Mouse (Mus musculus): ENCODE measurements around the gene Eci2.

DNA sequence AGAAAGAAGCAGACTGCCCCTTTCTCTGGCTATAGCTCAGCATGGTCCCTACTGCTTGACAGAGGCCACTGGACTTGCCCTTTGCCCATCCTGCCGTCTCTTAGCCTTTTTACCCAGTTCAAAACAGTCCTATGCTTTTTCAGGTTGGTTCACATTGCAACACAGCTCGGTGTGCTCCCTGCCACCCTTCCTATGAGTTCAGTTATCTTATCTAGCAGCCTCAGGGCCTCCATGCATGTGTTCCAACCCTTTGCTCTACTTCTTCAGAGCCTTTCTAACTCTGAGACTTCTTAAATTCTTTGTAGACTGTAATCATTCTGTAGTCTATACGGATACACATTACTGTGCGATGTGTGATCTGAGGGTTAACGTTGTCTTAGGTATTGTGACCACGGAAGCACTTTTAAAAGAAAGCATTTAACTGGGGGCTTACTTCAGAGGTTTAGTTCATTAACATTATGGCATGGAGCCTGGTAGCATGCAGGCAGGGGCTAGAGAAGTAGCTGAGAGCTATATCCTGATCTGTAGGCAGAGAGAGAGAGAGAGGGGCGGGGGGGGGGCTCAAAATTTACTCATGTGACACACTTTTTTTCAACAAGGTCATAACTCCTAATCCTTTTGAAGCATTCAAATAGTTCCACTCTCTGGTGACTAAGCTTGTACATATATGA lies 7.9 kb downstream of the Eci2 start:
- TF ChIP-seq CTCF (IDR thresholded peaks at IDR 0.05) = no peak
- no peak for TF ChIP-seq POLR2A (IDR thresholded peaks at IDR 0.05; ENCODE audit: insufficient read depth, low read depth, low read length)
- no peak for TF ChIP-seq EP300 (IDR thresholded peaks at IDR 0.05; ENCODE audit: insufficient read depth, low read depth, low read length)
